Mouse (Mus musculus) ES-Bruce4 (cell line): ENCODE measurements around the gene Cfap97d1. TPM values are rescaled to one million over a fixed set of nuclear protein-coding genes. Genes with fewer than 3 reads are reported as not detected.
A peak's percentile ranks its signal among the peaks of the same experiment; 100 is the strongest.

ENCODE experiments used
- H3K27ac ChIP-seq: 2 replicates; pipeline ENCODE4 v1.5.1; 2012; ENCODE audit warnings: low read length, inconsistent platforms; ENCODE audit not compliant: insufficient read depth
- H3K27me3 ChIP-seq: 2 replicates; pipeline ENCODE4 v1.6.1; 2012; ENCODE audit warnings: mild to moderate bottlenecking, low read length, inconsistent platforms; ENCODE audit not compliant: control insufficient read depth, poor library complexity, insufficient read depth, severe bottlenecking
- H3K36me3 ChIP-seq: 2 replicates; pipeline ENCODE4 v1.6.1; 2012; ENCODE audit warnings: inconsistent platforms, mild to moderate bottlenecking, low read length, moderate library complexity; ENCODE audit not compliant: control insufficient read depth, poor library complexity, insufficient read depth, severe bottlenecking
- H3K4me1 ChIP-seq: one replicate; pipeline ENCODE4 v1.8.1; 2011; ENCODE audit warnings: low read length; ENCODE audit not compliant: control insufficient read depth, insufficient read depth
- H3K4me3 ChIP-seq: 2 replicates; pipeline ENCODE4 v1.5.1; 2011; ENCODE audit warnings: low read depth, mild to moderate bottlenecking, low read length
- H3K9ac ChIP-seq: 2 replicates; pipeline ENCODE4 v1.6.1; 2012; ENCODE audit warnings: low read depth, mild to moderate bottlenecking, inconsistent platforms; ENCODE audit not compliant: poor library complexity, severe bottlenecking
- H3K9me3 ChIP-seq: replicated peaks from 2 replicates; pipeline ENCODE4 v1.6.1; 2012; ENCODE audit warnings: mild to moderate bottlenecking, low read length, inconsistent platforms; ENCODE audit not compliant: control insufficient read depth, poor library complexity, insufficient read depth, severe bottlenecking
- CTCF ChIP-seq: IDR thresholded peaks from one replicate; pipeline ENCODE4 v1.8.1; 2011; ENCODE audit warnings: low read depth, low read length
- EP300 ChIP-seq: IDR thresholded peaks from 2 replicates; pipeline ENCODE4 v1.6.1; 2011; ENCODE audit warnings: low read depth, low read length; ENCODE audit not compliant: insufficient read depth
- POLR2A ChIP-seq: IDR thresholded peaks from one replicate; pipeline ENCODE4 v1.8.1; 2011; ENCODE audit warnings: low read length; ENCODE audit not compliant: insufficient read depth
- polyA plus RNA-seq: library from polyadenylated mRNA; stranded (reverse); fragments of >200 nt; gene quantifications from 2 replicates; pipeline ENCODE4 v1.2.4, GENCODE M21; 2011; ENCODE audit warnings: low read depth; ENCODE audit not compliant: missing spikeins, insufficient read depth, insufficient read length

Cfap97d1 gene
- polyA plus RNA-seq, 1 experiment = not detected

DNA sequence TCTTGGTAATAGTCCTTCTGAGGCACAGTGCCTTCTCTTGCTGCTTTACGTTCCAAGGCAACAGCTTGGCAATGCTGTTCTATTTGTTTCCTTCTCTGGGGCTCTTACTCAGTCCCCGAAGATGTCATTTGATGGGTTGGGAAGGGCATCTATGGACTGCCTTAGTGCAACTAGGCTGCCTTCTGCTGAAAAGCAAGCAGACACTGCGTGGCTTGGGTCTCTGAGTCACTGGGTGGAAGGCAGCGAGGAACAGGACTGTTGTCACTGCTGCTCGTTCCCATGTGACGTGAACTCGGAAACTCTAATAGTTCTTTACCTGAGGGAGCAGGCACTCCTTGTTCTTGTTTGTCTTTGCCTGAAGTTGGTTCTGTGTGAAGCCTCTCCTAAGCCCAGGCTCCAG lies 11.9 kb downstream of the Cfap97d1 start:
- Histone ChIP-seq H3K4me3 (no peak overlapping the region), H3K4me1 (no peaks in the 10 kb centered on the region), H3K36me3 (no peaks in the 10 kb centered on the region), H3K9me3 (no peaks in the 10 kb centered on the region), H3K27ac (no peak overlapping the region), H3K9ac (no peak overlapping the region), H3K27me3 (no peaks in the 10 kb centered on the region)
- no peak for TF ChIP-seq CTCF
- no peak for TF ChIP-seq POLR2A
- TF ChIP-seq EP300 = no peak

DNA sequence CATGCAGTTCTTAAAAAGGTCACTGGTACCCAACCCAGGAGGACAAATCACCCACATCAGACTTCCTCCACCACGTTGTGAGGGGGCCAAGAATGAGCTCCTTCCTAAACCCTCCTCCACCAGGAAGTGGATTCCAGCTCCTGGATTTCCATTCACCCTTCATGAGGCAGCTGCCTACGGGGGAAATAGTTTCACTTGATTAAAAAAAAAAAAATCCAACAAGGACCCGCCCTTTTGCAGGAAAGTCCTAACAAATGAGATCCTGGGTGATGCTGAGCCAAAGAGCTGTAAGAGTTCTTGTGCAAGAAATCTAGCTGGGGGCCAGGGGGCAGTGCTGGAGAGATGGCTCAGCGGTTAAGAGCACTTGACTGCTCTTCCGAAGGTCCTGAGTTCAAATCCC lies 14.2 kb downstream of the Cfap97d1 start:
- Histone ChIP-seq H3K36me3 (no peaks in the 10 kb centered on the region), H3K4me3 (no peak overlapping the region), H3K4me1 (no peaks in the 10 kb centered on the region), H3K27ac (no peak overlapping the region), H3K27me3 (no peaks in the 10 kb centered on the region), H3K9me3 (no peaks in the 10 kb centered on the region), H3K9ac (no peak overlapping the region)
- no peak for TF ChIP-seq POLR2A
- no peak for TF ChIP-seq CTCF
- no peak for TF ChIP-seq EP300

GRCm38 (mm10) chr11:101999466-101999865 lies 15.4 kb downstream of the Cfap97d1 start:
- no peak for TF ChIP-seq EP300
- TF ChIP-seq CTCF = no peak
- TF ChIP-seq POLR2A = no peak
- no peak overlapping the region for H3K9ac ChIP-seq
- no peaks in the 10 kb centered on the region for H3K27me3 ChIP-seq
- H3K27ac ChIP-seq = no peak overlapping the region
- no peaks in the 10 kb centered on the region for H3K36me3 ChIP-seq
- no peak overlapping the region for H3K4me3 ChIP-seq
- no peaks in the 10 kb centered on the region for H3K9me3 ChIP-seq
- no peaks in the 10 kb centered on the region for H3K4me1 ChIP-seq

DNA sequence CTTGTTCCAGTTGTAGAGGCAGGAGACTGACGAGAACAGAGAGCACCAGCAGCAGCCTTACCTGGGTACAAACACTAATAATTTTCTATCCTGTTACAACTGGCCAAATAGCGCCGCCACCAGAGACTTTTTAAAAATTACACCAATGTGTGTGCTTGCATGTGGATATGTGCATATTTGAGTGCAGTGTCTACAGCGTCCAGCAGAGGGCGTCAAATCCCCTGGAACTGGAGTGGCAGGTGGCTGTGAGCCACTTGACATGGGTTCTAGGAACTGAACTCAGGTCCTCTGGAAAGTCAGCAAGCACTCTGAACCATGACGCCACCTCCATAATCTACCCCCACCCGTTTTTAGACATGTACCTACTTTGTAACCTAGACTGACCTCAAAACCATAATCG lies 20.2 kb downstream of the Cfap97d1 start:
- TF ChIP-seq POLR2A (no peak), EP300 (no peak), CTCF (peak; percentile 68)
- Histone ChIP-seq H3K9ac (no peak overlapping the region), H3K4me1 (no peaks in the 10 kb centered on the region), H3K36me3 (no peaks in the 10 kb centered on the region), H3K27ac (no peak overlapping the region), H3K27me3 (no peaks in the 10 kb centered on the region), H3K4me3 (no peak overlapping the region), H3K9me3 (no peaks in the 10 kb centered on the region)

GRCm38 (mm10) chr11:102006271-102006670 lies 22.2 kb downstream of the Cfap97d1 start:
- TF ChIP-seq EP300 = no peak
- no peak for TF ChIP-seq POLR2A
- no peak for TF ChIP-seq CTCF
- no peaks in the 10 kb centered on the region for H3K27me3 ChIP-seq
- no peak overlapping the region for H3K27ac ChIP-seq
- no peak overlapping the region for H3K4me3 ChIP-seq
- H3K4me1 ChIP-seq = no peaks in the 10 kb centered on the region
- no peaks in the 10 kb centered on the region for H3K36me3 ChIP-seq
- H3K9me3 ChIP-seq = no peaks in the 10 kb centered on the region
- H3K9ac ChIP-seq = no peak overlapping the region

- no peaks in the 10 kb centered on the region for H3K27me3 ChIP-seq
- no peaks in the 10 kb centered on the region for H3K36me3 ChIP-seq
- H3K4me1 ChIP-seq = no peaks in the 10 kb centered on the region
- H3K9me3 ChIP-seq = no peaks in the 10 kb centered on the region
- no peak overlapping the region for H3K27ac ChIP-seq
- H3K4me3 ChIP-seq = no peak overlapping the region
- TF ChIP-seq POLR2A (no peak), EP300 (no peak), CTCF (no peak)
- H3K9ac ChIP-seq = no peak overlapping the region
Measured at GRCm38 (mm10) chr11:102006688-102007087, 22.6 kb downstream of the Cfap97d1 start.
